23 mouse cellular contexts compared by ENCODE assay signal in the genomic region with DNA sequence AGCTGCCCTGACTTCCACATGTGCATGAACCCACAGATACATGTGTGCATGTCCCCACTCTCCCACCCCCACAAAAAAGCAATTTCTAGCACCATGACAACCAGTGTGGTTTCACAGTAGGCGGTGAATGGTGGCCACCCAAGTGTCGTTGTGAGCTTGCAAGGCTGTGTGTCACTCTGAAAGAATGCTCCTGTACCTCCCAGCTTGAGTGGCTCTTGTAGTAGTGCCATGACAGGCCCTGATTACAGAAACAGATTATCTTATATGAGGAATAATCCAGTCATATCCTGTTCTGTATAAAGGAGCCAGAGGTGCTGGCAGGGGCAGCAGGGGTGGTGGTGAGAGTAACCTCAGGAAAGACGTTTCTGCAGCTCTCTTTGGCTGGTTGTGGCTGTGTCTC. TPM values are rescaled to one million over a fixed set of nuclear protein-coding genes. Genes with fewer than 3 reads are reported as not detected.
"Had no signal": no experiment of that assay in that cellular context is flagged by ENCODE, and none has a peak within 500 bp of the region (broad histone marks: within the 10 kb centered on the region; RNA-seq: fewer than 3 reads in every experiment).

No protein-coding gene starts in this region.

- H3K27ac ChIP-seq: kidney, postnatal 0 days; layer of hippocampus, adult 2 months; limb, embryonic 12.5 days; limb, embryonic 15.5 days; liver, embryonic 14.5 days; midbrain, embryonic 10.5 days; midbrain, embryonic 13.5 days; neural tube, embryonic 13.5 days had no signal

- H3K27me3 ChIP-seq: limb, embryonic 12.5 days; limb, embryonic 15.5 days; midbrain, embryonic 13.5 days; neural tube, embryonic 13.5 days had no signal

- H3K4me1 ChIP-seq: megakaryocyte, embryonic 14.5 days had no signal

- H3K9me3 ChIP-seq: limb, embryonic 12.5 days; limb, embryonic 15.5 days; midbrain, embryonic 10.5 days; midbrain, embryonic 13.5 days; neural tube, embryonic 13.5 days had no signal

- H3K36me3 ChIP-seq: limb, embryonic 12.5 days; limb, embryonic 15.5 days; midbrain, embryonic 10.5 days; midbrain, embryonic 13.5 days; neural tube, embryonic 13.5 days had no signal

- H3K4me3 ChIP-seq: layer of hippocampus, adult 2 months; limb, embryonic 12.5 days; limb, embryonic 15.5 days; megakaryocyte, embryonic 14.5 days; midbrain, embryonic 10.5 days; midbrain, embryonic 13.5 days; myocyte; neural tube, embryonic 13.5 days had no signal

- DNase-seq: kidney, adult 2 months; kidney, postnatal 25 days; layer of hippocampus, adult 9-11 months; liver, postnatal 0 days; thymus, adult 18-20 months; thymus, postnatal 36 days had no signal

RNA-seq across cellular contexts. Expression of gene Oit1, which starts 40.1 kb away (rescaled TPM):
- total RNA-seq: layer of hippocampus, adult 2 months; layer of hippocampus, postnatal 25 days; left cerebral cortex, adult 18-20 months; left cerebral cortex, postnatal 10 days; left cerebral cortex, postnatal 36 days; monocyte, adult 5-6 weeks had no signal
- polyA plus RNA-seq: limb, embryonic 12.5 days; liver, embryonic 11.5 days; liver, postnatal 0 days; midbrain, embryonic 13.5 days; midbrain, embryonic 16.5 days; myocyte; neural tube, embryonic 13.5 days had no signal
